ENCODE assay signal across 22 mouse cellular contexts in genomic region chr7:37918926-37919325, GRCm38 (mm10).
"Had no signal": no experiment of that assay in that cellular context is flagged by ENCODE, and none has a peak within 500 bp of the region (broad histone marks: within the 10 kb centered on the region; RNA-seq: fewer than 3 reads in every experiment).

No protein-coding gene starts in this region.

- H3K4me1 ChIP-seq: limb, embryonic 15.5 days; liver, embryonic 15.5 days; lung, embryonic 15.5 days; megakaryocyte, embryonic 14.5 days; stomach, embryonic 15.5 days had no signal

- H3K36me3 ChIP-seq: limb, embryonic 12.5 days; limb, embryonic 15.5 days; liver, embryonic 15.5 days; lung, embryonic 15.5 days; midbrain, embryonic 10.5 days; neural tube, embryonic 12.5 days; neural tube, embryonic 15.5 days; stomach, embryonic 15.5 days had no signal

- H3K9ac ChIP-seq: limb, embryonic 12.5 days; limb, embryonic 15.5 days; liver, embryonic 15.5 days; lung, embryonic 15.5 days; neural tube, embryonic 12.5 days; neural tube, embryonic 15.5 days; stomach, embryonic 15.5 days had no signal

- H3K9me3 ChIP-seq: limb, embryonic 15.5 days; liver, embryonic 15.5 days; lung, embryonic 15.5 days; neural tube, embryonic 15.5 days; stomach, embryonic 15.5 days had no signal

- H3K4me3 ChIP-seq: limb, embryonic 12.5 days; limb, embryonic 15.5 days; liver, embryonic 15.5 days; lung, embryonic 15.5 days; megakaryocyte, embryonic 14.5 days; midbrain, embryonic 10.5 days; neural tube, embryonic 12.5 days; neural tube, embryonic 15.5 days; stomach, embryonic 15.5 days had no signal

- H3K27ac ChIP-seq: limb, embryonic 12.5 days; limb, embryonic 15.5 days; liver, embryonic 15.5 days; lung, embryonic 15.5 days; midbrain, embryonic 10.5 days; neural tube, embryonic 12.5 days; neural tube, embryonic 15.5 days; stomach, embryonic 15.5 days had no signal

- DNase-seq: kidney, adult 9 months; kidney, postnatal 14 days; kidney, postnatal 4 days; layer of hippocampus, adult 9-11 months; lung, adult 18-20 months; lung, postnatal 10 days; lung, postnatal 36 days; midbrain, embryonic 14.5 days; right cerebral cortex, adult 18-20 months; right cerebral cortex, postnatal 14 days; spleen, adult 18-20 months; thymus, postnatal 25 days had no signal

- H3K27me3 ChIP-seq: limb, embryonic 15.5 days; liver, embryonic 15.5 days; lung, embryonic 15.5 days; megakaryocyte, embryonic 14.5 days; neural tube, embryonic 12.5 days; neural tube, embryonic 15.5 days; stomach, embryonic 15.5 days had no signal

- H3K4me2 ChIP-seq: limb, embryonic 12.5 days; limb, embryonic 15.5 days; liver, embryonic 11.5 days; liver, embryonic 15.5 days; lung, embryonic 15.5 days; neural tube, embryonic 12.5 days; neural tube, embryonic 15.5 days; stomach, embryonic 15.5 days had no signal
